Mouse (Mus musculus) large intestine, adult 2 months (tissue): ENCODE data around the gene Cog6. TPM values are rescaled to one million over a fixed set of nuclear protein-coding genes. Genes with fewer than 3 reads are reported as not detected.
"Not testable (repeated sequence)": the region's sequence is repeated elsewhere in the genome, so short reads cannot be mapped to it uniquely, and the experiment has no call there.

Experiments
- DNase-seq: peaks from one replicate; pipeline ENCODE4 v3.0.0-alpha.2; 2012; ENCODE audit warnings: low read depth, low spot score
- WGBS: fragments of 180-500 bp; shearing (Covaris S2); methylation state at CpG from one replicate; pipeline ENCODE4 v1.1.7; 2018; 5-methylcytosine and 5-hydroxymethylcytosine counted together
- polyA plus RNA-seq: library from polyadenylated mRNA; depleted of rRNA; stranded (reverse); fragments of >200 nt; gene quantifications from 2 replicates; pipeline ENCODE4 v1.2.3, GENCODE M21; 2012

Gene Cog6
- polyA plus RNA-seq, 1 experiment = 20.1 TPM

- DNase-seq = no peak
- 60% methylated on average over 5 of the region's 5 CpGs for WGBS
These were observed 19.0 kb upstream of the Cog6 start for GRCm38 (mm10) chr3:53036076-53036475.

GRCm38 (mm10) chr3:53033448-53033847, 16.4 kb upstream of the Cog6 start:
- WGBS = 19% methylated on average over 3 of the region's 3 CpGs
- DNase-seq = no peak

GRCm38 (mm10) chr3:53032432-53032831, 15.4 kb upstream of the Cog6 start:
- WGBS = 18% methylated on average over 5 of the region's 5 CpGs

GRCm38 (mm10) chr3:53031586-53031985, 14.5 kb upstream of the Cog6 start:
- WGBS = 41% methylated on average over 6 of the region's 6 CpGs
- no peak for DNase-seq

More at GRCm38 (mm10) chr3:53032432-53032831, 15.4 kb upstream of the Cog6 start:
- no peak for DNase-seq

- DNase-seq = peak; percentile 43
- 21% methylated on average over 7 of the region's 7 CpGs for WGBS
These were observed 12.0 kb upstream of the Cog6 start for GRCm38 (mm10) chr3:53029046-53029445.

GRCm38 (mm10) chr3:53027333-53027732, 10.3 kb upstream of the Cog6 start:
- DNase-seq = no peak
- WGBS = 66% methylated on average over 4 of the region's 4 CpGs

- WGBS = 96% methylated on average over 8 of the region's 8 CpGs
These were observed 9.6 kb downstream of the Cog6 start for GRCm38 (mm10) chr3:53007411-53007810.

GRCm38 (mm10) chr3:53004406-53005114, 12.5 kb downstream of the Cog6 start:
- DNase-seq = no peak
- 81% methylated on average over 2 of the region's 2 CpGs for WGBS

More at GRCm38 (mm10) chr3:53007411-53007810, 9.6 kb downstream of the Cog6 start:
- DNase-seq = no peak

- WGBS = 75% methylated on average over 6 of the region's 6 CpGs
- DNase-seq = no peak
These were observed 15.0 kb downstream of the Cog6 start for GRCm38 (mm10) chr3:53002076-53002475.

GRCm38 (mm10) chr3:52999996-53000395, 17.0 kb downstream of the Cog6 start:
- WGBS = 78% methylated on average over 3 of the region's 3 CpGs
- no peak for DNase-seq

- no peak for DNase-seq
- 77% methylated on average over 15 of the region's 15 CpGs for WGBS
These were observed 17.9 kb downstream of the Cog6 start for GRCm38 (mm10) chr3:52999016-52999744.

- 68% methylated on average over 1 of the region's 1 CpGs for WGBS
- DNase-seq = no peak
These were observed 19.7 kb downstream of the Cog6 start for GRCm38 (mm10) chr3:52997381-52997780.

GRCm38 (mm10) chr3:52996635-52997034, 20.4 kb downstream of the Cog6 start:
- WGBS = 91% methylated on average over 5 of the region's 5 CpGs
- DNase-seq = no peak

GRCm38 (mm10) chr3:52994666-52995065, 22.4 kb downstream of the Cog6 start:
- no peak for DNase-seq
- 84% methylated on average over 5 of the region's 5 CpGs for WGBS

- 78% methylated on average over 10 of the region's 10 CpGs for WGBS
- DNase-seq = no peak
These were observed 23.7 kb downstream of the Cog6 start for GRCm38 (mm10) chr3:52993296-52993695.

GRCm38 (mm10) chr3:52990041-52990737, 26.8 kb downstream of the Cog6 start:
- 66% methylated on average over 18 of the region's 18 CpGs for WGBS
- DNase-seq = no peak

GRCm38 (mm10) chr3:52985508-52985941, 31.5 kb downstream of the Cog6 start:
- WGBS = 36% methylated on average over 7 of the region's 7 CpGs
- not testable (repeated sequence) for DNase-seq

GRCm38 (mm10) chr3:52983772-52984171, 33.3 kb downstream of the Cog6 start:
- no peak for DNase-seq
- 80% methylated on average over 3 of the region's 3 CpGs for WGBS

- DNase-seq = no peak
These were observed 34.0 kb downstream of the Cog6 start for GRCm38 (mm10) chr3:52982993-52983392.

More at GRCm38 (mm10) chr3:52982993-52983392, 34.0 kb downstream of the Cog6 start:
- 76% methylated on average over 10 of the region's 10 CpGs for WGBS
